Mouse (Mus musculus): Measurements from ENCODE around the gene Hoxd4. TPM values are rescaled to one million over a fixed set of nuclear protein-coding genes. Genes with fewer than 3 reads are reported as not detected.
A peak's percentile ranks its signal among the peaks of the same experiment; 100 is the strongest.

The Hoxd4 gene
- total and polyA plus RNA-seq, 3 experiments = 2.6 to 10.8 (median 4.7) TPM

- H3K4me3 ChIP-seq (ENCODE audit: low read depth, low read length) = no peak overlapping the region
- H3K9me3 ChIP-seq (replicated peaks) = peaks cover 8% of the 10 kb centered on the region
- no peaks in the 10 kb centered on the region for H3K36me3 ChIP-seq (replicated peaks)
- DNase-seq (ENCODE audit: low spot score) = no peak
- no peaks in the 10 kb centered on the region for H3K4me1 ChIP-seq (ENCODE audit: insufficient read depth, low read depth, low read length)
- no peak for ATAC-seq (ENCODE audit: extremely low read depth, insufficient number of reproducible peaks, low FRiP score, poor library complexity, severe bottlenecking)
- H3K27me3 ChIP-seq (ENCODE audit: insufficient read depth, low read length) = peaks cover 15% of the 10 kb centered on the region
- TF ChIP-seq TAL1 (conservative IDR thresholded peaks at IDR 0.05; ENCODE audit: low read depth, low read length) = no peak
- no peak for TF ChIP-seq CTCF (IDR thresholded peaks at IDR 0.05; ENCODE audit: low read depth, low read length)
- TF ChIP-seq GATA1 (IDR thresholded peaks at IDR 0.05; ENCODE audit: borderline replicate concordance, low read length) = no peak
- TF ChIP-seq POLR2AphosphoS5 (IDR thresholded peaks at IDR 0.05; ENCODE audit: insufficient replicate concordance, low read depth, low read length) = no peak
- TF ChIP-seq GATA2 (IDR thresholded peaks at IDR 0.05; ENCODE audit: borderline replicate concordance, low read depth, low read length) = no peak
Observed at GRCm38 (mm10) chr2:74761941-74762340, 50.2 kb downstream of the Hoxd4 start.

- peak within 1 kb of the TSS; percentile 13; the same call in 1 of the 2 replicates for H3K4me3 ChIP-seq (ENCODE audit: low read depth, low read length)
- H3K4me1 ChIP-seq (ENCODE audit: insufficient read depth, low read depth, low read length) = no peaks in the 10 kb centered on the region
- TF ChIP-seq GATA2 (IDR thresholded peaks at IDR 0.05; ENCODE audit: borderline replicate concordance, low read depth, low read length) (no peak), POLR2AphosphoS5 (IDR thresholded peaks at IDR 0.05; ENCODE audit: insufficient replicate concordance, low read depth, low read length) (no peak), GATA1 (IDR thresholded peaks at IDR 0.05; ENCODE audit: borderline replicate concordance, low read length) (no peak), TAL1 (conservative IDR thresholded peaks at IDR 0.05; ENCODE audit: low read depth, low read length) (no peak), CTCF (IDR thresholded peaks at IDR 0.05; ENCODE audit: low read depth, low read length) (no peak)
- ATAC-seq (ENCODE audit: extremely low read depth, insufficient number of reproducible peaks, low FRiP score, poor library complexity, severe bottlenecking) = no peak
- peaks cover 18% of the 10 kb centered on the region for H3K27me3 ChIP-seq (ENCODE audit: insufficient read depth, low read length)
- DNase-seq (ENCODE audit: low spot score) = no peak
- H3K36me3 ChIP-seq (replicated peaks) = no peaks in the 10 kb centered on the region
- peaks cover 8% of the 10 kb centered on the region for H3K9me3 ChIP-seq (replicated peaks)
Observed at GRCm38 (mm10) chr2:74762522-74763244, 51.0 kb downstream of the Hoxd4 start, which contains the start of gene Hoxd1. Gene Hoxd1 (plus strand): TSS chr2:74762980.

- ATAC-seq (ENCODE audit: extremely low read depth, insufficient number of reproducible peaks, low FRiP score, poor library complexity, severe bottlenecking) = no peak
- H3K4me1 ChIP-seq (ENCODE audit: insufficient read depth, low read depth, low read length) = no peaks in the 10 kb centered on the region
Observed at GRCm38 (mm10) chr2:74763245-74763735, 51.6 kb downstream of the Hoxd4 start.

GRCm38 (mm10) chr2:74763976-74764375, 52.2 kb downstream of the Hoxd4 start:
- Histone ChIP-seq H3K4me3 (ENCODE audit: low read depth, low read length) (no peak overlapping the region), H3K4me1 (ENCODE audit: insufficient read depth, low read depth, low read length) (no peaks in the 10 kb centered on the region), H3K36me3 (replicated peaks) (no peaks in the 10 kb centered on the region), H3K27me3 (ENCODE audit: insufficient read depth, low read length) (peaks cover 22% of the 10 kb centered on the region), H3K9me3 (replicated peaks) (peaks cover 8% of the 10 kb centered on the region)
- TF ChIP-seq TAL1 (conservative IDR thresholded peaks at IDR 0.05; ENCODE audit: low read depth, low read length) (no peak), POLR2AphosphoS5 (IDR thresholded peaks at IDR 0.05; ENCODE audit: insufficient replicate concordance, low read depth, low read length) (no peak)
- ATAC-seq (ENCODE audit: extremely low read depth, insufficient number of reproducible peaks, low FRiP score, poor library complexity, severe bottlenecking) (no peak), DNase-seq (ENCODE audit: low spot score) (no peak)

More at GRCm38 (mm10) chr2:74763245-74763735, 51.6 kb downstream of the Hoxd4 start:
- Histone ChIP-seq H3K36me3 (replicated peaks) (no peaks in the 10 kb centered on the region), H3K27me3 (ENCODE audit: insufficient read depth, low read length) (peaks cover 20% of the 10 kb centered on the region), H3K4me3 (ENCODE audit: low read depth, low read length) (peak overlapping the region; percentile 13; the same call in 1 of the 2 replicates), H3K9me3 (replicated peaks) (peaks cover 8% of the 10 kb centered on the region)
- DNase-seq (ENCODE audit: low spot score) = no peak
- TF ChIP-seq TAL1 (conservative IDR thresholded peaks at IDR 0.05; ENCODE audit: low read depth, low read length) (no peak), GATA2 (IDR thresholded peaks at IDR 0.05; ENCODE audit: borderline replicate concordance, low read depth, low read length) (no peak), CTCF (IDR thresholded peaks at IDR 0.05; ENCODE audit: low read depth, low read length) (no peak), GATA1 (IDR thresholded peaks at IDR 0.05; ENCODE audit: borderline replicate concordance, low read length) (no peak), POLR2AphosphoS5 (IDR thresholded peaks at IDR 0.05; ENCODE audit: insufficient replicate concordance, low read depth, low read length) (no peak)

- no peak for TF ChIP-seq GATA2 (IDR thresholded peaks at IDR 0.05; ENCODE audit: borderline replicate concordance, low read depth, low read length)
- TF ChIP-seq POLR2AphosphoS5 (IDR thresholded peaks at IDR 0.05; ENCODE audit: insufficient replicate concordance, low read depth, low read length) = no peak
- no peak for TF ChIP-seq TAL1 (conservative IDR thresholded peaks at IDR 0.05; ENCODE audit: low read depth, low read length)
Observed at GRCm38 (mm10) chr2:74774359-74774758, 62.6 kb downstream of the Hoxd4 start.

GRCm38 (mm10) chr2:74777536-74778275, 66.0 kb downstream of the Hoxd4 start:
- TF ChIP-seq TAL1 (conservative IDR thresholded peaks at IDR 0.05; ENCODE audit: low read depth, low read length) (no peak), POLR2AphosphoS5 (IDR thresholded peaks at IDR 0.05; ENCODE audit: insufficient replicate concordance, low read depth, low read length) (no peak), GATA2 (IDR thresholded peaks at IDR 0.05; ENCODE audit: borderline replicate concordance, low read depth, low read length) (no peak), GATA1 (IDR thresholded peaks at IDR 0.05; ENCODE audit: borderline replicate concordance, low read length) (no peak), CTCF (IDR thresholded peaks at IDR 0.05; ENCODE audit: low read depth, low read length) (no peak)
- H3K4me1 ChIP-seq (ENCODE audit: insufficient read depth, low read depth, low read length) = no peaks in the 10 kb centered on the region; the same call in 1 of the 2 replicates
- no peaks in the 10 kb centered on the region for H3K9me3 ChIP-seq (replicated peaks)
- peaks cover 26% of the 10 kb centered on the region for H3K27me3 ChIP-seq (ENCODE audit: insufficient read depth, low read length)
- DNase-seq (ENCODE audit: low spot score) (no peak), ATAC-seq (ENCODE audit: extremely low read depth, insufficient number of reproducible peaks, low FRiP score, poor library complexity, severe bottlenecking) (no peak)
- no peak overlapping the region for H3K4me3 ChIP-seq (ENCODE audit: low read depth, low read length)
- H3K36me3 ChIP-seq (replicated peaks) = no peaks in the 10 kb centered on the region

More at GRCm38 (mm10) chr2:74774359-74774758, 62.6 kb downstream of the Hoxd4 start:
- Histone ChIP-seq H3K27me3 (ENCODE audit: insufficient read depth, low read length) (peaks cover 33% of the 10 kb centered on the region), H3K4me3 (ENCODE audit: low read depth, low read length) (no peak overlapping the region), H3K9me3 (replicated peaks) (no peaks in the 10 kb centered on the region), H3K4me1 (ENCODE audit: insufficient read depth, low read depth, low read length) (no peaks in the 10 kb centered on the region), H3K36me3 (replicated peaks) (no peaks in the 10 kb centered on the region)
- ATAC-seq (ENCODE audit: extremely low read depth, insufficient number of reproducible peaks, low FRiP score, poor library complexity, severe bottlenecking) (no peak), DNase-seq (ENCODE audit: low spot score) (no peak)

Other genes with a start within 250 kb of the Hoxd4 start
- gene Lnpk, start 132.5 kb upstream of the Hoxd4 start, total RNA-seq (2014; fragmentation: Nextera tagmentation) = 49.3 and 96.8 TPM in 2 replicates
- 44.5 and 49.1 TPM in 2 replicates for gene Lnpk, start 132.5 kb upstream of the Hoxd4 start, total RNA-seq (2017)
- 8.5 and 15.2 TPM in 2 replicates for gene Lnpk, start 132.5 kb upstream of the Hoxd4 start, polyA plus RNA-seq (2012)
- not detected in 2 replicates for gene Evx2, start 52.4 kb upstream of the Hoxd4 start, total RNA-seq (2014; fragmentation: Nextera tagmentation)
- 0.05 TPM in 1 of 2 replicates, not detected in the other for gene Evx2, start 52.4 kb upstream of the Hoxd4 start, total RNA-seq (2017)
- not detected in 2 replicates for gene Evx2, start 52.4 kb upstream of the Hoxd4 start, polyA plus RNA-seq (2012)
- not detected in 2 replicates for gene Hoxd13, start 43.6 kb upstream of the Hoxd4 start, total RNA-seq (2014; fragmentation: Nextera tagmentation)
- gene Hoxd13, start 43.6 kb upstream of the Hoxd4 start, total RNA-seq (2017) = 0.05 and 0.17 TPM in 2 replicates
- not detected in 2 replicates for gene Hoxd13, start 43.6 kb upstream of the Hoxd4 start, polyA plus RNA-seq (2012)
- gene Hoxd12, start 36.9 kb upstream of the Hoxd4 start, total RNA-seq (2014; fragmentation: Nextera tagmentation) = not detected in 2 replicates
- gene Hoxd12, start 36.9 kb upstream of the Hoxd4 start, total RNA-seq (2017) = not detected in 2 replicates
- not detected in 2 replicates for gene Hoxd12, start 36.9 kb upstream of the Hoxd4 start, polyA plus RNA-seq (2012)
- not detected in 2 replicates for gene Hoxd11, start 32.4 kb upstream of the Hoxd4 start, total RNA-seq (2014; fragmentation: Nextera tagmentation)
- gene Hoxd11, start 32.4 kb upstream of the Hoxd4 start, total RNA-seq (2017) = 0.05 and 0.06 TPM in 2 replicates
- gene Hoxd11, start 32.4 kb upstream of the Hoxd4 start, polyA plus RNA-seq (2012) = not detected in 2 replicates
- not detected in 2 replicates for gene Hoxd10, start 20.0 kb upstream of the Hoxd4 start, total RNA-seq (2014; fragmentation: Nextera tagmentation)
- gene Hoxd10, start 20.0 kb upstream of the Hoxd4 start, total RNA-seq (2017) = 0.12 and 0.22 TPM in 2 replicates
- gene Hoxd10, start 20.0 kb upstream of the Hoxd4 start, polyA plus RNA-seq (2012) = not detected in 2 replicates
- not detected in 2 replicates for gene Hoxd9, start 14.2 kb upstream of the Hoxd4 start, total RNA-seq (2014; fragmentation: Nextera tagmentation)
- not detected in 2 replicates for gene Hoxd9, start 14.2 kb upstream of the Hoxd4 start, total RNA-seq (2017)
- not detected in 2 replicates for gene Hoxd9, start 14.2 kb upstream of the Hoxd4 start, polyA plus RNA-seq (2012)
- gene Hoxd8, start 7.3 kb upstream of the Hoxd4 start, total RNA-seq (2014; fragmentation: Nextera tagmentation) = not detected in 2 replicates
- gene Hoxd8, start 7.3 kb upstream of the Hoxd4 start, total RNA-seq (2017) = not detected in 2 replicates
- not detected in 2 replicates for gene Hoxd8, start 7.3 kb upstream of the Hoxd4 start, polyA plus RNA-seq (2012)
- 0.29 and 0.75 TPM in 2 replicates for gene Hoxd3, start within 50 bp of the Hoxd4 start, total RNA-seq (2014; fragmentation: Nextera tagmentation)
- gene Hoxd3, start within 50 bp of the Hoxd4 start, total RNA-seq (2017) = 0.22 TPM in 1 of 2 replicates, not detected in the other
- 0.17 TPM in 1 of 2 replicates, not detected in the other for gene Hoxd3, start within 50 bp of the Hoxd4 start, polyA plus RNA-seq (2012)
- 1.2 TPM in 1 of 2 replicates, not detected in the other for gene Gm28230, start 14.8 kb downstream of the Hoxd4 start, total RNA-seq (2014; fragmentation: Nextera tagmentation)
- 0.23 and 0.33 TPM in 2 replicates for gene Gm28230, start 14.8 kb downstream of the Hoxd4 start, total RNA-seq (2017)
- gene Gm28230, start 14.8 kb downstream of the Hoxd4 start, polyA plus RNA-seq (2012) = 0.52 and 0.55 TPM in 2 replicates
- not detected in 2 replicates for gene Hoxd1, start 51.1 kb downstream of the Hoxd4 start, total RNA-seq (2014; fragmentation: Nextera tagmentation)
- 0.05 and 0.06 TPM in 2 replicates for gene Hoxd1, start 51.1 kb downstream of the Hoxd4 start, total RNA-seq (2017)
- gene Hoxd1, start 51.1 kb downstream of the Hoxd4 start, polyA plus RNA-seq (2012) = not detected in 2 replicates
- gene Mtx2, start 113.9 kb downstream of the Hoxd4 start, total RNA-seq (2014; fragmentation: Nextera tagmentation) = 96.4 and 101 TPM in 2 replicates
- 93.3 and 129 TPM in 2 replicates for gene Mtx2, start 113.9 kb downstream of the Hoxd4 start, total RNA-seq (2017)
- 69.9 and 95.4 TPM in 2 replicates for gene Mtx2, start 113.9 kb downstream of the Hoxd4 start, polyA plus RNA-seq (2012)